Mouse (Mus musculus) layer of hippocampus, postnatal 10 days (tissue): ENCODE measurements at regions not wholly inside any gene's neighbourhood (a gene's known extent, or its start where the extent isn't known, plus 50 kb on each side); places are given as distances from the start of the nearest gene placed in this dataset.

ENCODE experiments used
- DNase-seq, 2 experiments: peaks; one replicate each; pipeline ENCODE4 v3.0.0; 2021; ENCODE audit warnings: low spot score in 2 of 2

DNA sequence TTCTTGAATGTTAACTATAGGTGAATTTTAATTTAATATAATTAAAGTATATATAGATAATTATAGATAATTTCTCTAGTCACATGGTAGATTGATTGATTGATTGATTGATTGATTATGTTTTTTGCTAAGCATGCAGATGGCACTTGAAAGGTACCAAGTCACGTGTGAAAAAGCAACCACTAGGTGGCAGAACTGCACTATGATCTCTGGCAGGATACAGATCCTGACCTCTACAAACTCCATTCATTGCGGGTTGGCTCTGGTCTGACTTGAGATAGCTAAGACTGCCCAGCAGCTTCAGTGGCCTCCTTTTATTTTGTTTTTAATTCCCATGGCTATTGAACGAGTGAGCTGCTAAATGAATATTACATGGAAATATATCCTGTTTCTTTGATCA is 229.7 kb upstream of the Grm3 start:
- peak in 1 of 2 experiments; percentile 14 for DNase-seq

- DNase-seq, result no peak
Observed at GRCm38 (mm10) chr5:9938746-9939145, 213.8 kb upstream of the Grm3 start.

GRCm38 (mm10) chr5:9912936-9913335 is 188.0 kb upstream of the Grm3 start:
- no peak for DNase-seq

DNA sequence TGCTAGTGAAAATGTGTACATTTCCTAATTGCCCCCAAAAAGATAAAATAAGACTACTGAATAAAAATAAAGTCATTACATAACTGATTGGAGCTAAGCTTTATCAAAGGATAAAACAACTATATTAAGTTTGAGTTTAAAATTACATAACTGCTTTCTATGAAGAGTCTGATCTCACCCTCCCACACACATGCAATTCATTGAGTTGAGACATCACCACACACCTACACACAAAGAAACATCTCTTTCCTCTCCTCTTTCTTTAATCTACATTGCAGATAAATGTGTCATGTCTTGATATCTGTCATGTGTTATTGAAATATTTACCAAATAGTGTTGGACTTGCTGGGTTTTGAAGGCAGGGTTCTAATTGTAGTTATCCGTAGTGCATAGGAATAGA is 186.8 kb upstream of the Grm3 start:
- no peak for DNase-seq

DNA sequence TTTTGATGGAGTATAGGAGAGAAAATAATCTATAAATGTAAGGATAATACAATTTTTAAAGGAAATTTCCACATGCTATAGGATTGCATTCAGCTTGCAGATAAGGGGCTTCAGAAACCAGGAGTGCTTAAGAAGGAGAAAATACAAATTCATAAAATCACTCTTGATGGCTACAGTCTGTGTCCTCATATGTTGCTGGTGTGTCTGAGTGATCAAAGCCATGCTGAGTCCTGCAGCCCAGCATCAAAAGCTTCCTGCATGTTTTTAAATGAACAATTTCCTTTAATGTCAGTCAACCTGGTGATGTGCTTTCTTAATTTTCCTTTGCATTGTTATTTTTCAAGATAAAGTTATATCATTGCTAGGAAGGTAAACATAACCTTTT is 186.1 kb upstream of the Grm3 start:
- DNase-seq, result no peak

DNA sequence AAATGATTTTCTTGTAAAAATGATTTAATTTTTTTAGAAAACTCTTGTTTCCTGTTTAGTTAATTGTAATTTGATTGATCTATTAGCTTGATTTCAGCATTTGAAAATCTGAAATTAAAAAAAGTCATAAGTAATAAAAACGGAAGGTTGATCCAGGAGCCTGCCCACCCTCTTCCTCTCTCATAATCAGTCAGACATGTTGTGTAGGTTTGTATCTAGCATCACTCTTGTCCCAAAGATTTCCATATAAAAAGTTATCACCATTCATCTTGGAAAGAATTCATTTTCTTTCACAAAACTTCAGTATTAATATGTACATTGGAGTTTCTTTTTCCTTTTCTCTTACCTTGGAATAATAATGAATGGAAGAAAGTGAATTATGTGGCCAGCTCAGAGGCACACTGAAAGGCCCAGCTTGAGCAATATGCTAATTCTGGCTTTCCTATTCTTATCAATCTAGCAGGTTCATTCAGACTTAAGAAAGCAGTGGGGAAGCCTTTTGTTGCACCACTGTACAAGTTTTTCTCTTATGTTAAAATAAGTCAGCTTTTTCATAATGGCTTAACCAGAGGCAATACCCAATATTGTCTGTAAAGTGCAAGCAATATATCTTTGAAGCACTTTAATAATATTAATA is 185.6 kb upstream of the Grm3 start:
- no peak for DNase-seq

- DNase-seq, result no peak
Observed at GRCm38 (mm10) chr5:9895297-9895696, 170.3 kb upstream of the Grm3 start.

DNA sequence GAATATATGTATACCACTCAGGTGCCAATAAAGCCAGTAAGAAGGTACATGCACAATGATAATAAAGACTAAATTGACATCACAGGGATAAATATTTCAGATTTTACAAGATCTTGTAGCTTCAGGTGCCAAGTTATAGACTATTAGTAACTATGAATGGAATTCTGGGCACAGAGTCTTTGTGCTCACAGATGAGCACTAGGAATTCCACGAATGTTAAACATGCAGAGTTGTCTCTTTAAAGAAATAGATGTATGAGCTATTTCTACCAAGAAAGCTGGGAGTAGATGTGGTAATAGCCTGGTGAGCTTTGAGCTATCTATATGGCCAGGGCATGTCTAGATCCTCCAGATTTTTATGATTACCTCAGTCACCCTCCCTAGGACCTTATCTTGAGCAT is 153.1 kb upstream of the Grm3 start:
- no peak for DNase-seq

- no peak for DNase-seq
Observed at GRCm38 (mm10) chr5:9869091-9869490, 144.1 kb upstream of the Grm3 start.

GRCm38 (mm10) chr5:9829750-9830149 is 104.8 kb upstream of the Grm3 start:
- no peak for DNase-seq

- no peak for DNase-seq
Observed at GRCm38 (mm10) chr5:9801707-9802106, 76.7 kb upstream of the Grm3 start.

DNA sequence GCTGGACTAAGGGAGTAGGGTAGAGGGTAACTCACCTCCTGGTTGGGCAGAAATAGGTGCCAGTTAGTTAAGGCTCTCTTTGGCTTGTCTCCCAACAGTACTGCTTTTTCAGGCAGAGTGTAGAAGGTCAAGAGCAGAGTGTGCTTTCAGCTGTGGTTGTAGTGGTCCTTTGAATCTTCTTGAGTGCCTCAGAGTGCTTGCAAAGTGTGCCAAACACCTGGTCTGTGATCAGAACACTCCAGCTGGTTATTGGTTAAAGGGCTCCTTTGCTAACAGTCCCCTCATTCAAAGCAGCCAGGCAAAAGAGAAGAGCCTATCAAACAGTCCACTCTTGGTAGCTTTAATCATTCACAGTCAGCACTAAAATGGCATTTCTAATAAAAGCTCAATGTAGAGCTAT is 56.1 kb upstream of the Grm3 start:
- no peak for DNase-seq
